Mouse (Mus musculus) frontal cortex, postnatal 14 days (tissue): Measurements from ENCODE around the gene Lrrc28.

Source experiments
- DNase-seq, 2 experiments: peaks; one replicate each; pipeline ENCODE4 v3.0.0; 2022; ENCODE audit warnings: low spot score in 2 of 2

The Lrrc28 gene

DNA sequence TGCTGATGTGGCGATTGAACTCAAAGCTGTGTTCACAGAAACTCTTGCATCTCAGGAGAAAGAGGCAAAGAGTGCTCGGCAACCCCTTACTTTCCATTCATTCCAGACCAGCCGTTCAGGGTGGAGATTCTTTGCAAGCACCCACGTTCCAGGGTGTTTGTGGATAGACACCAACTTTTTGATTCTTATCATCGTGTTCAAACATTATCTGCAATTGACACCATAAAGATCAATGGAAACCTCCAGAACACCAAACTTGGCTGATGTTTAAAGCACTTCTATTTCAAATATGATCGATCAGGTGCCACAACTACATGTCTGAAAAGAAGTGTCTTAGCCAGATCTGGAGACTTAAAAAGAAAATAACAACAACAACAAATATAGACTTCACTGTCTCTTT lies 51.2 kb downstream of the Lrrc28 start:
- no peak for DNase-seq

GRCm38 (mm10) chr7:67592670-67593069 lies 52.4 kb downstream of the Lrrc28 start:
- DNase-seq: no peak

DNA sequence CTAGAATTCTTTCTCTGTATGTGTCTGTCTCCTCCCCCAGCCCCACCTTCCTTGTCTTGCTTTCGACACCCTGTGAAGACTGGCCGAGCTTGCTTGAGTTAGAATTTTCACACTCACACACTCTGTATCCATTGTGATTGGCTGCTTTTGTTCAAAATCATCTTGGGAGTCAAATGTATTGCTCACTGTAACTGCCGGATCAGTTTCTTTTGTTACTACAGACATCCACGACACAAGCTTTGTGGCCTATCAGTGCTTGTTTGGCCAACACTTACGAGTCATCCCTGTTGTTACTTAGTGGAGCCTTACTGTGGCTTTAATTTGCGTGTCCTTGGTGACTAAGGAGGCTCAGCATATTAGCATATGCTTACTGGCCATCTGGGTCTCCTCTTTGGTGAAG lies 56.3 kb downstream of the Lrrc28 start:
- DNase-seq: no peak

DNA sequence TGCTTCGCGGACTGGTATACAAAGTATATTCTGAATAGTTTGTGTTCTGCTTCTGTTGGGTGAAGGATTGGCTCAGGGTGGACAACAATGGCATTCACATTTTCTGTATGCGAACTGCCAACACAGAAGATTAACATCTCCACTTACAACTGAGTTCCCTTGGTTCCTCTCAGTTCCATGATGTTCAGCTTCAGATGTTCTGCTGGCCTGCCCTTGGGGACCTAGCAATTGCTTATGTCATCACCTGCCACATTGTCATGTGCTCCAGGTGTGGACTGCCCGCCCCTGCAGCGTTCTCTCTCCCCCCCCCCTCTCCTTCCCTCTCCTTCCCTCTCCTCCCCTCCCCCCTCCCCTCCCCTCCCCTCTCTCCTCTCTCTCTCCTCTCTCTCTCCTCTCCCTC lies 58.6 kb downstream of the Lrrc28 start:
- DNase-seq: no peak

DNA sequence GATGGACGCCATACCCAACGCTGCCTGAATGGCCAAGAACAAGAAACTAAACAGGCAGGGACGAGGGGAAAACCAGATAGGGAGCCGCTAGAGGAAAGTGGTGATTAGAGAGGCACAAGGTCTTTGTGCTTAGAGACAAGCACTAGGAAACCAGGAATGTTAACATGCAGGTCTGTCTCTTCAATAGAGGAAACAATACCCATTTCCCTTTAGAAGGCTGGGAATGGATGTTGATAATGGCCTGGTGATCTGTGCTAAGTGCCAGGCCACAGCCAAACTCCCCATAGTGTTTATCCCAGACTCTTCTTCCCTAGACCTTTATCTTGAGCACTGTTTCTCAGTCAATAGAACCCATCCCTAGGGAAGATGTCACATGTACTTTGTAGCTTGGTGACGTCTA lies 61.2 kb downstream of the Lrrc28 start:
- no peak for DNase-seq

DNA sequence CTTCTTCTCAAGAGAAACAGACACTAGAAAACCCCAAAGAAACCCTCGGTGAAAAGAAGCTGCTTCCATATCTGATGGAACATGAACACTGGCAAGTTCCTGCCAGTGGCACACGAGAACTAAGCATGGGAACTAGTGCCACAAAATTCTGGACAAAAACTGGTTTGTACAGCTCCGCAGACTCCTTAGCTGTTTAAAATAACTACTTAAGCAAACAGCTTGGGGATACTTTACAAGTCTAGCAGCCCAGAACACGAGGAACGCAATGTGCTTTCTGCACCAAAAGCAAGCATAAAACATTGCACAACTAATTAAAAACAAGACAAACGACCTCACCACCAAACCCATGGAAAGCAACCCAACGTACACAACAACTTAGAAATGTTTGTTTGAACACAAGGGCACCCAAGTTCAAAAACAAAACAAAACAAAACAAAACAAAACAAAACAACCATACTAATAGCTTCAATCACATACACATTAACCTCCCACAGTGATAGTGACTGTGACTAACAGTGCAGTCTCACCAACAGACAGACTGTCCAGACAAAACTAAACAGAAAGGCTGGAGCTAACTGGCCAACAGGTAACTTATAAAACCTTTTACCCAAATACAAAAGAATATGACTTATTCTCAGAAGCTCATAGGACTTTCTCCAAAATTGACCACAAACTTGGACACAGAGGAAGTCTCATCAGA lies 66.1 kb downstream of the Lrrc28 start:
- no peak for DNase-seq

DNA sequence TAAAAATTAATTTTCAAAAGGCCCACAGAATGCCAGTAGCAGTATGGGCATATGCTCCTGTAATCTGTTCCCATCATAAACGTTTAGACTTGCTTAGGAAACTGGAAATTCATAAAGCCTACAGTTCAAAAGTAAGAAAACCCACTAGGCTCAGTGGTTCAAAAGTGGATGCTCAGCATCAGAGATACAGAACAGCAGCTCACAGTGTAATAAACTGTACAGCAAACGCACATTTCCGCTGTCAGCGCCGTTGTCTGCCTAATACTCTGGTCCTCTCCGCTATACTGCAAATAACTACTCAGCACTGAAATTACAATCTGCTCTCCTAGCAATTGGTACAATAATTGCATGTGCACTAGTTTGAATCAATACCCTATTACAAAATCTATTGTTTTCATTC lies 67.0 kb downstream of the Lrrc28 start:
- no peak for DNase-seq

DNA sequence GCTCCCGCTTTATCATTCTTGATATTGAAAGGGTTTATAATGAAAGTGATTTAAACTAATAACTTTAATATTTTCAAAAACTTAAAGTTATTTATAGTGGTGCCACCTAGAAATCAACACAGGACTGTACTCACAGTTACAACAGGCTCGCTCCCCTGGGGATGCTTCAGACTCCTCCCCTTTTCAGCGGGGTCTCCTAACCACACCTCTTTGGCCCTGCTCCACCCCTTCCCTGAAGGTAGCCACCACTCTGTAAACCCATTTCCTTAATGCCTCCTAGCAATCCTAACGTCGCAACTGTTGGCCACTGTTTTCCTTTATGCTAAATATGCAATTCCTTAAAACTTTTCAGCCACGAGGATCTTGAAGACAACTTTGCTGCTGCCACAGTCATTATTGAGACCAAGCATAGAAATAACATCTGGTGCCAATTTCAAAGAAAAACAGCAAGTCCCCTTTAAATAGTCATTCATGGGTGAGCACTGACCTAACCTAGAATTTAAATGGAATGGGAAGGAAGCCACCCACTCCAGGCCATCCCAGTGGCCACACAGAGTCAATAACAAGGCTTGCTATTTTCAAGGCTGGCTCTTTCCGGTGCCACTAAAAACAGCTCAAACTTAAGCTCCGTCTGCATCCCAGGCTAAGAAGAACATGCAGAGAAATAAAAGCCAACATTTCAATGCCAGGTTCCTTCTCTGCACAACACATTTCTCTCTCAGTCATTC lies 78.4 kb downstream of the Lrrc28 start:
- no peak for DNase-seq

GRCm38 (mm10) chr7:67565132-67565531 lies 79.9 kb downstream of the Lrrc28 start:
- DNase-seq: no peak

DNA sequence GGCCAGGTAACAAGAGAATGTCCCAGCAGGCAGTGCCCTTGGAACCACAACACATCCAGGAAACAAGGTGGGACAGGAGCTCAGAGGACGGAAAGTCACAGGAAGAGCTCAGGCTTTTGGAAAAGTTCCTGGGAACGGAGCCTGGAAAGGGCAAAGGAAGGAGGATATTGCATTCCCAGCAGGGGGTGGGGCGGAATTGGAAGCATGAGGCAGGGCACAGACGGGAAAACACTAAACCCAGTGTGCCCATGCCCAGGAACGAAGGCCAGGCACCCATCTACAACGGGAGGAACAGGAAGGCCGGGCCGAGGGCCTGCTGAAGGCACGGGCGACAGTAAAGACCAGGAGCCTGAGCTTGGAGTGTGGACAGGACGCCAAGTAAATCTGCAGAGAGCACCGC lies 82.9 kb downstream of the Lrrc28 start:
- DNase-seq: no peak

DNA sequence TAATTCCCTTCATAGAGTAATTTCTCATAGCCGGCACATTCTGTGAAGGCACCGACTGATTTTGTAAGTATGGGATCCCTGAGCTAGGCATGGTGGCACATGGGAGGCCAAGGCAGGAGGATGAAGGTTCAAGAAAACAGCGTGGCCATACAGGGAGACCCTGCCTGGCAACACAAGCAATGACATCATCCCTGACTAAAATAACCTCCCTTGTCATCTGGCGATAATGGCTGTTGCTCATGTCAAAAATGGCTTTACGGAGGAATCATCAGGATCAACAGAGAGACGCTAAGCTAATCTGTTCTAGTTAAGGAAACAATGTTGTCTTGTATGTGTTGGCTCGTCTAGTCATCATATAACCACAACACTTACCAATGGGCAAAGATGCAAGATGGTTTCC lies 85.6 kb downstream of the Lrrc28 start:
- DNase-seq: no peak

GRCm38 (mm10) chr7:67558230-67558629 lies 86.8 kb downstream of the Lrrc28 start:
- DNase-seq: no peak

DNA sequence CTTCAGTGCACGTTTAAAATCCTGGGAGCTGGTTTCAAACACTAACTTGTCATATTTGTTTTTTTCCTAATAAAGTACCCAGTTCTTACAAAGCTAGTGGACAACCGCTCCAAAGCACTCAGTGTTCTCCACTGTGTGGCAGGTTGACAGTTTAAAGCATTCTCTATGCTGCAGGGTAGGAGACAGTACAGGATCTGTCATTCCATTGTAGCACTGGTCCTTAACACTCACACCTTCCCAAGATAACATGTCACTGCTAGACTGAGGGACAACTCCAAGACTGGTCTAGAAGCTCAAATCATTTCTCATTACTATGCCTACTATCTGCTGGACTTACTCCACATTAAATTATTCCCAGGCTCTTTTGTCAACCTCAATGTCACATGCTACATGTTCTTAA lies 90.2 kb downstream of the Lrrc28 start:
- no peak for DNase-seq

DNA sequence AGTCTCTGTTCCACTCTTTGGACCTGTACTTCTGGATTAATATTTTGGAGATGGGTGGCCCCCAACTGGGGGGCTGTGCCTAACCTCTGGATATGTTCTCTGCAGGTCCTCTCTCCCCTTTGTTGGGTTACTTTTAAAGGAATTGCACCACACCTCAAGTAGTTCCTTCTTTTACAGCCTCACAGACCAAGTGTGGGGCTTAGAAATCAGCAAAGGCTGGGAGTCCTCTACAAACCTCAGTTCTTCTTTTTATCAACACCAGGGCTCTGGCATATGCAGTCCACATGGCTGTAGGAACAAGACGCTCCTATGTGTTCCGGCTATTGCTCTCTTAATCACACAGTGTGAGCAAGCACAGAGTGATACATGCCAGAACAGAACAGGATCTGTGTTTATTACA lies 93.8 kb downstream of the Lrrc28 start:
- no peak for DNase-seq

DNA sequence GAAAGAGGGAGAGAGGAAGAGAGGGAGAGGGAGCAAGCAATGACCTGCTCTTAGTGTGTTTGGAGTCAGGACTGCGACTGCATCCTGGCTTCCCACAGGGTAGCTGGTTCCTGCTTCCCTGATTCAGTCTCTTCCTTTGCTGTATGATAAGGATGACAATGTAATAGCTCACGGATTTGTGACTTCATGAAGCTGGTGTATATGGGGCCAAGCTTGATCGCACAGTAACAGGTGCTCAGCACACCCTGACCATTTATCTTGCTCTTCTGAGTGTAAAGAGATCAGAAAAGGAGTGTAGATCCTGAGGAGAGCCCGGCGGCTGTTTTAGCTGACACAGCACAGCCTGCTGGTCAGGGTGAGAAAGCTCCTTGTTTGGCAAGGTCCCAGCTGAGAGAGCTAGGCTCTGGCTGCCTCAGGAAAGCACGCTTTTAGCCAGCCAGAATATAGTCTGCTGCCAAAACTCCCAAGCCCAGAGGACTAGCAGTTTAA lies 96.0 kb downstream of the Lrrc28 start:
- DNase-seq: peak; percentile 65 to 73

DNA sequence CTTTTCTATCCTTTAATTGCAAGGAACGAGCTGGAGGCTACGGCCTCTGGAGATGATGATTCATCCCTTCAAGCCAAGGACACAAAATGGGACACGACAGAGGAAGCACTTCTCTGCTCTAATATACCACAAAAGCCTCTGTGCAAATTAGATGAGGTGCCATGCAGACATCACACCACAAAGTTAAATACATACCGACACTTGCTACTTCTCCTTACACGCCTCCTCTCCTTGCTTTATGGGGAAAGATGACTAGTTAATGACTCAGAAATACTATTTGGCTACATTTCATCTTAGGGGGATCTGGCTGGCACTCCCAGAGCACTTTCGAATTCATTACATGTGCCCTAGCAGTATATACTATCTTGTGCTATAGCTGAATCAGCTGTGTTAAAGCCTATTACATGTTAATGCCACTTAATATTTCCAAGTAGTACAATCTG lies 96.4 kb downstream of the Lrrc28 start:
- no peak for DNase-seq

GRCm38 (mm10) chr7:67546282-67546681 lies 98.8 kb downstream of the Lrrc28 start:
- no peak for DNase-seq

DNA sequence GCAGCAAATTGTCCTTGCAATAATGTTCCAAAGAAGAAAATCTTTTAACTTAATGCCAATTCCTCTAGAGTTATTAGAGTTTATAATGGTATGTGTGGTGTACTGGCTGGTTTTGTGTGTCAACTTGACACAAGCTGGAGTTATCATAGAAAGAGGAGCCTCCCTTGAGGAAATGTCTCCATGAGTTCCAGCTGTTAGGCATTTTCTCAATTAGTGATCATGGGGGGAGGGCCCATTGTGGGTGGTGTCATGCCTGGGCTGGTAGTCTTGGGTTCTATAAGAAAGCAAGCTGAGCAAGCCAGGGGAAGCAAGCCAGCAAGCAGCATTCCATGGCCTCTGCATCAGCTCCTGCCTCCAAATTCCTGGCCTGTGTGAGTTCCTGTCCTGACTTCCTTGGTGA lies 100.5 kb downstream of the Lrrc28 start:
- DNase-seq: no peak

DNA sequence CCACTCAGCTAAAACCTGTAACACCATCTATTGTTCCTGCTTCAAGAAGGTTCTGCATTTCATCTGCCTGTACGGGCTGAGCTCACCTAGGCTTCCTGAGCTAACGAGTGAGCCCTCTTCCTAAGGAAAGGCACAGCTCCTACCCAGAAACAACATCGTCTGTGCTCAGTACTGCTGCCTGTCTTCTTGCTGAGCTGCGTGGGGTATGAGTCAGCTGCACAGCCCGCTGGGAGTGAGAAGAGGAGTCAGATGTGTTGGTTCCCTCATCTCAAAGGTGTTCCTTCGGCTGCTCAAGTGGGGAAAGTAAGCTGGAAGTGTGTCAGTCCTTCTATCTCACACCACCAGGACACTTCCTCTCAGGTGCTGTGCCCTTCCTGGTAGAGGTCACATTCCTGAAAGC lies 101.4 kb downstream of the Lrrc28 start:
- no peak for DNase-seq

DNA sequence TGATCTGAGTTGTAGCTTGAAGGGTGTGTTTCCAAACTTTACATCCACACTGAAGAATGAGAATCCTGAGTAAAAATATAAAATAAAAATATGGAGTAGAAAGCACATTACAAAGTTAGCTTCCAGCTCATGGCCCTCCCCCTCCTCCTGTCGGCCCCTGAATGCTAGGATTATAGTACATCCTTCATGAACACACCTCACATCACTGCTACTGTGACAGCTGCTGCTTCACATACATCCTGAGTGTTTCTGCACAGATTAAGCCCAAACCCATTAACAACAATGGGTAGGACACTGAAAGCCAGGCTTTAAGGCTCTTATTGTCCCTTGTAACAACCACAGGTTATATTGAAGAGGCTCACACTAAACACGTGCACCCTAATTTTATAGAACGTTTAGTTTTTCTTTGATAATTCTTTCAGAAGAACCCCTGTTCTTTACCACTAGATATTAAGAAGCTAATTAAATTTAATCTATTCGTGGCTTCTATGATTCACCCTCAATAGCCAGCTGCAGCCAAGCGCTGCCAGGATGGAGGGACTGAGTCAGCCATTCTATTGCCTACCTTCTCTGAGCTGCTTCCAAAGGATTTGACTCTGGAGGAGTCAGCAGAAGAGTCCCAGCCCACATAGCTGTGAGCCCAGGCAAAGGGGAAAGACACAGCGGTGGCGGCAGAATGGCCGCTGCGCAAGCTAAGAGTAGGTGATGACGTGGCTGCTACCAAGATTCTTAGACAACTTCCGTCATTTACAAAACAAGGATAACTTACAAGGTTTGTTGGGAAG lies 108.3 kb downstream of the Lrrc28 start:
- no peak for DNase-seq

DNA sequence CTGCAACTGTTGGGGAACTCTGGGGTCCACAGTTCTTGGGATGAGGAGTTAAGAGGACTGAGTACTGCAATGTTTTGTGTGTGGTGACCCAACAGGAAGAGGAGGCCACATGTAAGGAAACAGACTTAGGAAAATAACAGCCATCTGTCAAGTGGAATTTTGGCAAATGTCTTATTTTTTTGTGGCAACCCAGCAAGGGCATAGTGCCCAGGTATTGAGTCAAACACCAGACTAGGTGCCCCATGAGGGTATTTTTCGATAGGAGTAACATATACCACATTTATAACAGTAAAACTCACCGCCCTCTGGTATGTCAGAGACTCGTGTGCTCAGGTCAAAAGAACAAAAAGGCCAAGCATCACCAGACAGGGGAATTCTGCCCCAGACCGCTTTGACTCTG lies 109.1 kb downstream of the Lrrc28 start:
- DNase-seq: no peak

- no peak for DNase-seq
These were observed 114.1 kb downstream of the Lrrc28 start for GRCm38 (mm10) chr7:67530981-67531380.

- no peak for DNase-seq
These were observed 115.7 kb downstream of the Lrrc28 start for GRCm38 (mm10) chr7:67529381-67529780.
